Mouse (Mus musculus) cerebellum, adult 9-11 months (tissue): Measurements from ENCODE around the gene Adora1.

ENCODE experiments used
- DNase-seq: peaks from one replicate; pipeline ENCODE4 v3.0.0; 2022

The Adora1 gene

GRCm38 (mm10) chr1:134237438-134237837 lies 2.2 kb upstream of the Adora1 start:
- no peak for DNase-seq

DNA sequence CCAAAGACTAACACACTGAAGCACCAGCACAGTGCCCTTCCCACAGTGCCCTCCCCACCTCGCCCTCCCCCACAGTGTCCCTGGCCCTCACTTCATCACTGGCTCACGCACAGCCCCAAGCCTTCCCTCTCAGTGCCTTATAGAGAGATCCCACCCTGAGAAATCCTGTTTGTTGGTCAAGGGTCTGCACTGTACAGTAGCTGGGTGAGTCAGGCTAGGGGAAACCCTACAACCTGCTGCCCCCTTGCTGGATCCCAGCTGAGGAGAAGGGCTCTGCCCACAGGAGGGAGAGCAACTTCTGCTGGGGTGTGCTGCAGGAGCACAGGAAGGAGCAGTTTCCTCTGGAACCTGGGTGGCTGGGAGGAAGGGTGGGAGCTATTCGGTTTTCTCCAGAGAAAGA lies 911 bp upstream of the Adora1 start:
- peak; percentile 41 for DNase-seq

DNA sequence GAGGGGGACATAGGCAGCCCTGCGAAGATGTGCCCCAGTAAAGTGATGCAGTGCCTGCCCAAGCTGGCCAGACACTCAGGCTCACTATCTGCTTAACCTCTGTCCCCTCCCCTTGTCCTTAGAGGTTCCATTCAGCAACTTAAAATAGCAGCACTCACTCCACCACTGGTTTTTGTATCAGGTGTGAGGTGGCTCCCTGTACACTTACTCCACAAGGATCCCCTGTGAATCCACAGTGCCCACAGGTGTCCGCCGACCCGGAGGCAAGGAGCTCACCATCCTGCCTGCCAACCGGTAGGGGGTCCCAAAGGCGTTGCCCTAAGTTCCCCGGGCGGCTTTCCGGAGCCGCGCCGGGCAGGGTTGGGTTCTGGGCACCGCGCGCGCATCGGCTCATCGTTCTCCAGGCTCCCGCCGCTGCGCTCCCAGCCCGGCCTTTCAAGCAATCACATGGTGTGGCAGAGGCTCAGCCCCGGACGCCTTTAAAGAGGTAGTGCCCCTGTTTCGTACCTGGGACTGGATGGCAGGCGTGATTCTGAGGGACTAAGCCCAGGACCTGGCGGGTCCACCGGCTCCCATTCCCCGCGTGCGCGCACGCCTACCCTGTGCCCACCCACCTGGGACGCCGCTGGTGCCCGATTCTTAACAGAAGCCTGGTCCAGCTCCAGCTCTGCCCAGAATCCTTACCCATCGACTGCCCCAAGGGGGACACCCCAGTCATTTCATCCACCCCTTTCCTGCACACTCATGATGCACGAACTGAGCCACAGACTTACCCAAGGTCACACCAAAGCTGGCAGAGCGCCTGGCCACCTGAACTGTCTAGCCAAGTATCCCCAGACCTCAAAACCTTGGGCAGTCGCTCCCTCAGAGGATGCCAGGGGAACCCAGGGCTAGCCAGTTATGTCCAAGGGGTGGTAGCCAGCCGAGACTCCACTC lies 508 bp downstream of the Adora1 start:
- peak; percentile 88 for DNase-seq

DNA sequence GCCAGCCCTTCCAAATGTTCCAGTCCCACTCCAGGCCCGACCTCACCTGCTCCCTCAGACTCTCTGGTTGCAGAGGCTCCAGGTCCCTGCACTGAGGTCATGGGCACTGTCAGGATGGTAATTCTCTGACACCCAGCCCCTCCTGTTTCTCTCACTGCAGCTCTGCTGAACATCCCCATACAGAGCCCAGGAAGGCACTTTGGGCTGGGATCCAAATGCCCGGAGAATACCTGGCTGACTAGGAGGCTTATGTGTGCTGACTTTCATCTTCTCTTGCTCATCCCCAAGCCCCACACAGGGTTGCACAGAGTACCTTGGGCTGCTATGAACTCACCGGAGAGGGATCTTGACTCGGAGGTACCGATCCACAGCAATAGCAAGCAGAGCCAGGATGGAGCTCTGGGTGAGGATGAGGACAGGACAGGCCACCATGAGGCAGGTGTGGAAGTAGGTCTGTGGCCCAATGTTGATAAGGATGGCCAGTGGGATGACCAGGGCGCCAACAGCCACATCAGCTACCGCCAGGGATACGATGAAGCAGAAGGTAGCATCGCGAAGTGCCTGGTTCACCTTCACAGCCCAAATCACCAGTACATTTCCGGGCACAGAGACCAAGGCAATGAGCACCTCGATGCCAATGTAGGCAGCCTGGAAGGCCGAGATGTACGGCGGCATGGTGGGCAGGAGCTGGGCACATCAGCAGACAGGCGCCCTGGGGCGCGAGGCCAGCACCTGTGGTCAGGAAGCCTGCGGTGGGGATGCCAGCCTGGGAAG lies 1.4 kb downstream of the Adora1 start:
- DNase-seq, result peak; percentile 83

DNA sequence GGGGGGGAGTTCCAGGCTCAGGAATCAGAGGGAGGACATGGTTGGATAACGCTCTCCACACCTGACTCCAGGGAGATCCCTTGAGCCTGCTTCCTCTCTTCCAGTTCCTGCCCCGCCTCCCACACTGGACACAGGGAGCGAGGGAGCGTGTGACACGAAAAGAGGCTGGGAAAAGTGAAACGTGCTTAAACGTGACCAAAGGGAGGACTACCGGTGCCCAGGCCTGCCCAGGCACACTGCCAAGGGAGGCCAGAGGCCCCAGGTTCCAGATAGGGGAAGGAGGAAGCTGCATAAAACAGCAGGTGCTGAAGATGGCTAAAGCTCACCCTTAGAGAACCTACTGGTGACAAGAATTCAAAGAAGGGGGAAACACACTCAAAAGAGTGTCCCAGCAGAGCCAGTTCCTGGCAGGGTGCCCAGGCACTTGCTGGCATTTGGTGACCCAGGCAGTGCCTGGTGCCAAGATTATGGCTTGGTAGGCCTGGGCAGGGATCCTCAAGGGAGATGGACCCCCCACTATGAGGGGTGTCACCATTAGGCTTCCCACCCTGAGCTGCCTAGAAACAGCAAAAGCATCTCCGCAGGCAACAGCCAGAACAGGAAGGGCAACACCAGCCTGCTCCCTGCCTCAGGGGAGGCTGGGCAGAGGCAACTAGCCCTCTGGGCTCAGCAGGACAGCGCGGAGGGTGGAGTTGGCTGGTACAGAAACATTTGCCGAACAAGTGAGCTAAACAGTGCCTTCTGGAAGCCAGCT lies 2.3 kb downstream of the Adora1 start:
- DNase-seq, result peak; percentile 88

DNA sequence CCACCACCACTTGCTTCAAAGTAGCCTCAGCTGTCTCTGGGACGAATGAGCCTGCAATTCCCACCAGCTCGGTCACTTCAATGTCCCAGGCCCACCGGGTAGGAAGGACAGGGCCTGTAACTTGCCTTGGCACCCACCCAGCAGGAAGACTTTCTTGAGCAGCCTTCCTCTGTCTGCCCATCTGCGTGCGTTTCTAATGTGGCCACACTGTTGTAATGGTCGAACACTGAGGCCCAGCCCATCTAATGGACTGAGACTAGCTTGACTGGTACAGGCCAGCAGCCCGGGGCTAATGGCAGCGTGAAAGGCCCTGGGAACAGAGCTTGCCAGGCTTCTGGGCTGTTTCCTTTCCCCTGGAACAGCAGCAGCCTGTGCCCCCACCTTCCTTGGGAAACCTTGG lies 2.9 kb downstream of the Adora1 start:
- peak; percentile 78 for DNase-seq

DNA sequence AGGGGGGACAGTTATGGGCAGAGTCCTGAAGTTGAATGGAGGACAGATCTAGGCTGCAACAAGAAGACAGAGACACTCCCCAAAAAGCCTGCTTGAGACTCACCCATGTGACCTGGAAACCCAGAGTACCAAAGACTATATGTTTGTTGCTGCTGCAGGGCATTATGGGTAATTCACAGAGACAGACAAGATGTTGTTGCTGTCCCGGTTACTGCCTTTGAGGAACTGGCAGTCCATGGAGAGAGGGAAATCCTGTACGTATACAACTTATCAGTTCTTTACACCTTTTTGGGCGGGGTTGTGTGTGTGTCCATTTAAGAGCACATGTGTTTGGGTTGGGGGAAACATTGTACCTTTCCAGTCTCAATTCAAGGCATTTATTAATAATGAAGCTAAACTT lies 3.5 kb downstream of the Adora1 start:
- DNase-seq, result peak; percentile 49

- peak; percentile 81 for DNase-seq
Measured at GRCm38 (mm10) chr1:134231270-134231669, 4.0 kb downstream of the Adora1 start.

- peak; percentile 57 for DNase-seq
Measured at GRCm38 (mm10) chr1:134230638-134231228, 4.5 kb downstream of the Adora1 start.

GRCm38 (mm10) chr1:134229806-134230575 lies 5.2 kb downstream of the Adora1 start:
- peak; percentile 61 for DNase-seq

DNA sequence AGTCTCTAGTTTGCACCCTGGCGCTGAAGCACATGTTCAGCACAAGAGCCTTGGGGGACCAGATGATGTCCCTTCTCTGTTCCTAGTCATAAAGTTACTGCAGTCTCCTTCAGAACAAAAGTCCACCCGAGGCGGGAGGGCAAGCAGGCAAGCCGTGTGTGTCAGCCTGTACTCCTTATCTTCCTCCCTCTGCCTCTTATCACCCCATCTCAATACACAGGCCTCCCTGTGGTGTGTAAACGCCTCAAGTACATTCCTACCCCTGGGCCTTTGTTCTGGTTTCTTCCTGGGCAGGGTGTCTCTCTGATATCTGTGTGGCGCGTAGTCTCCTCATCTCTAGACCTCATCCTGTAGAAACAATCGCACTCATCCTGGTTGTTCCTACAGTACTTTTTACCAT lies 8.5 kb downstream of the Adora1 start:
- DNase-seq, result no peak

DNA sequence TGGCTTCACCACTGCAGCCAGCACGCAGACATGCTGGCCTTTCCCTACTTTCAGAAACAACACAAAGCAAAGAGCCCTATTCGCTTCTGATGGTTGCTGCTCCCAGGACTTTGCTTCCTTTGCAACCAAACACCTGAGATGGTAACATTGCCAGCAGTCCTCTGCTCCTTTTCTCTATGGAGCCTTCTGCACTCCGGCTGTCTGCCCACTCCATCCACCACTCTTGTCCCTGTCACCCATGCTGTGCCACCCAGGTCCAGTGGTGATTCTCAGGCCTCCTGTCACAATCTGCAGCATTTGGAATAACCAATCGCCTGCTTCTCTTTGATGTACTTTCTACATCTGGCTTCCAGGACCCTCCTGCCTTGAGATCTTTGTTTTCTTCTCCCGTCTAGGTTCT lies 9.9 kb downstream of the Adora1 start:
- DNase-seq, result no peak

GRCm38 (mm10) chr1:134224649-134225227 lies 10.5 kb downstream of the Adora1 start:
- DNase-seq, result no peak

GRCm38 (mm10) chr1:134222122-134223055 lies 12.8 kb downstream of the Adora1 start:
- peak; percentile 58 for DNase-seq

- no peak for DNase-seq
Measured at GRCm38 (mm10) chr1:134221172-134221571, 14.1 kb downstream of the Adora1 start.

GRCm38 (mm10) chr1:134219608-134220007 lies 15.6 kb downstream of the Adora1 start:
- DNase-seq, result peak; percentile 69

GRCm38 (mm10) chr1:134217942-134218341 lies 17.3 kb downstream of the Adora1 start:
- no peak for DNase-seq

DNA sequence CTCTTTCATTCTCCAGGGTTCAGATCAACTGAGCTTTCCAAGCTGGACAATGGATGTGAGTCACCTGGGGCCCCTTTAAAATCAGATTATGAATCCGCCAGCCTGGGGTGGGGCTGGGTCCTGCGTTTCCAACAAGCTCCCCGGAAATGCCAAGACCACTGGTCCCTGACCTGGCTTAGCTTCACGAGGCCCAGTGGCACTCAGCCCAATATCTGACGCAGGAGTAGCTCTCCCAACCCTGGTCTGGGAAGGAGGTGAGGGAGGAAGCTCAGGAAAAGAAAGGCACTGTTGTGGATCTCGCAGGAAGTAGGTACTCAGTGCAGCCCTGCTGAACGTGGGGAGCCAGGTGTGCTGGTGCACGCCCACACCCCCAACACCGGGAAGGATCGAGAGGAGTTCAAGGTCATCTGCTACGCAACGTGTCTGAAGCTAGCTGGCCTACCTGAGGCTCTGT lies 18.2 kb downstream of the Adora1 start:
- DNase-seq, result peak; percentile 67

- no peak for DNase-seq
Measured at GRCm38 (mm10) chr1:134216629-134216971, 18.6 kb downstream of the Adora1 start.
